Mouse (Mus musculus) layer of hippocampus, postnatal 36 days (tissue): ENCODE measurements around the gene 1700021F07Rik. TPM values are rescaled to one million over a fixed set of nuclear protein-coding genes. Genes with fewer than 3 reads are reported as not detected.
A peak's percentile ranks its signal among the peaks of the same experiment; 100 is the strongest.

Experiments used
- DNase-seq, 2 experiments: peaks; one replicate each; pipeline ENCODE4 v3.0.0; 2022
- total RNA-seq, 2 experiments: library from RNA; stranded (reverse); gene quantifications; 2 replicates each; pipeline ENCODE4 v1.2.3; 2021

1700021F07Rik gene
- not detected for total RNA-seq

DNA sequence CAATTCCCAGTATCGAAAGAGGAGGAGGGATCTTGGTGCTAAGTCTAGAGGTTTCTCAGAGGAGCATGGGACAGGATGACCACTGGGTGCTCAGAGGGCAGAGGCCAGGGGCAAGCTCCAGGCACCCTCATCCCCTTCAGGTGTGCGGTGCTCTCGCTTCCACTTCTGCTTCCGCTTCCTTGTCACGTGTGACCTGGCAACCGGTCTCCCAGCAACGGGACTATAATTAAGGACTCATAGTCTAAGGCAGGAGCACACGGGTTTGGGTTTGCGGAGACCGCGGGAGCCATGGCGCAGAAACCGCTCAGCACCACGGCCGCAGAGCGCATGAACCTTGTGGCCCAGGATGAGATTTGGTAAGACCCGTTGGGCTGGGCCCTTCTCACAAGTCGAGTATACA is at the start of gene 1700021F07Rik:
Gene 1700021F07Rik (plus strand): TSS at position 211 of the 400 bp plus-strand sequence.
- no peak for DNase-seq

DNA sequence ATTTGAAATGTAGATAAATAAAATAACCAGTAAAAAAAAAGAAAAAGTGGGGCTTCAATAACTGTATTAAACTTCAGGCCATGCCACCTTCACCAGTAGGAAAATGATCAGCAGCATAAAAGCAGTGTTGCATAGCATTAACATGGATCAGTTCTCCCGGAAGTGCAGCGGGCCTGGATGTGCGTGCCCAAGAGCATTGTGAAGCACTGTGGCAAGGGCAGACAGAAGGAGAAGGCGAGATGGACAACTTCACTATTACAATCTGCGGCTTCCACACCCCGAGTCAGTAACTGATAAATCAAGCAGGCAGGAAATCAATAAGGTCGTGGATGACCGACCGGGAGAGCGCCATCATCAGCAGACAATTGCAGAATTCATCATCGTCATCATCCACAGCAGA is 49.2 kb upstream of the 1700021F07Rik start:
- no peak for DNase-seq

DNA sequence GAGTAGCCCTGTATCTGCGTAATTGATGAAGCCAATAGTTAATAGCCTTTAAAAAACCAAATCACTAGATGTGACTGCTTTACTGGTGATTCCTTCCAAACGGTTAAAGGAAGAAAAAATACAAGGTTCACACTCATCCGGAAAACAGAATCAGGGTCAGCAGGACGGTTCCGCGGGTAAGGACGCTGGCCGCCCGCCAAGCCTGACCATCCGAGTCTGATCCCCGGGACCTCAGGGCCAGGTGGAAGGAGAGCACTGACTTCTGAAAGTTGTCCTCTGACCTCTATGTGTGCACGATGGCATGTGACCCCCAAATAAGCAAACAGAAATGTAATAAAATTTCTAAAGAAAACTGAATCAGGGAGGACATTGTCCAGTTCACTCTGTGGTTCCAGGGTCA is 43.3 kb upstream of the 1700021F07Rik start:
- no peak for DNase-seq

GRCm38 (mm10) chr2:173484486-173484885 is 37.9 kb upstream of the 1700021F07Rik start:
- no peak for DNase-seq

GRCm38 (mm10) chr2:173499612-173500011 is 22.8 kb upstream of the 1700021F07Rik start:
- no peak for DNase-seq

GRCm38 (mm10) chr2:173513977-173514376 is 8.4 kb upstream of the 1700021F07Rik start:
- DNase-seq: no peak

GRCm38 (mm10) chr2:173515186-173515585 is 7.2 kb upstream of the 1700021F07Rik start:
- DNase-seq: no peak

DNA sequence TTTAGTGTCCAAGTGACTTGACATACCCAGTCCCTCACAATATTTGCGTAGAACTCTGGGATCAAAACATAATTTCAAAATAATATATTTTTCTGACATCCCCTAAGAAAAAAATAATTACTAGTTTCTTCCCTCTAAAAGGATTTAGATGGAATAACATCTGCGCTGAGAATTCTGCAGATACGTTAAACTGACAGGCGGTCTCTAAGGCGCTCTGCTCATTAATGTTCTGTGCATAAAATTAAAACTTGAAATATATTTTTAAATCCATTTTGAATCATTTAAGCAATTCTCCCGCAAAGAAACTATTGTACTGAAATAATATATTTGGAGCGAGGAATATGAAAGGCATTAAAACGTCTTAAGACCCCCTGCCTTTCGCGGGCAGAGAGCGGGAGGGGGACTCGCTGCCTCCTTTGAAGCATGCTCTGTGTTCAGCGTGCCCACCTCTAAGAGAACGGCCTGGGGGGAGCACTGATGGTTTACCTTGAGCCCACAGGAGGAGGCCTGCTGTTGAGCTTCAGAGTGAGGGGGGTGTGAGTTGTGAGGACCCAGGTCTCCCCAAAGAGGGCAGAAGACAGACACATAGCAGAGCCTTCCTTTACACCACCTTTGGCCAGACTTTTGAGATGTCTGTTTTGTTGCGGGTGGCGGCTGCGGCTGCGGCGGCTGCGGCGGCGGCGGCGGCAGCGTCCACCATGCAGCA is 6.1 kb upstream of the 1700021F07Rik start:
- no peak for DNase-seq

GRCm38 (mm10) chr2:173528493-173528892 is 6.1 kb downstream of the 1700021F07Rik start:
- DNase-seq: no peak

GRCm38 (mm10) chr2:173532711-173533462 is 10.5 kb downstream of the 1700021F07Rik start:
- DNase-seq: no peak

- DNase-seq: no peak
These were observed 12.2 kb downstream of the 1700021F07Rik start for GRCm38 (mm10) chr2:173534581-173534980.

DNA sequence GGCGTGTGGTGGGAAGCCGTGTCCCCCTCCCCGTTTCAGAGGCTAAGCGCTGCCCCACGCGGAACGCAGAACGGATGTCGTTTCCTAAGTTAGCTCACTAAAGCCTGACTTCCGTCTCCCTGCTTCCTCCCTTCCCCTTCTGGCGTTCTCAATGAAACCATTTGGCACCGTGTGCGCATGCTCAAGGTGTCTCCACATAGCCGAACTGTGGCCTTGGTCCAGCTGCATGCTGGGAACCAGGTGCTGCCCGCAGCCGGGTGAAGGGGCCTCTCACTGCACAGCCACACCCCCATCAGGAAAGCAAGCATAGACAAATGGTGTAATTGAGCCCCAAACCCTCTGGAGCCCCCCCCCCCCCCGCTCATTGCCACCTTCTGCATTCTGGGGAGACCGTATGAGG is 13.0 kb downstream of the 1700021F07Rik start:
- DNase-seq: no peak

DNA sequence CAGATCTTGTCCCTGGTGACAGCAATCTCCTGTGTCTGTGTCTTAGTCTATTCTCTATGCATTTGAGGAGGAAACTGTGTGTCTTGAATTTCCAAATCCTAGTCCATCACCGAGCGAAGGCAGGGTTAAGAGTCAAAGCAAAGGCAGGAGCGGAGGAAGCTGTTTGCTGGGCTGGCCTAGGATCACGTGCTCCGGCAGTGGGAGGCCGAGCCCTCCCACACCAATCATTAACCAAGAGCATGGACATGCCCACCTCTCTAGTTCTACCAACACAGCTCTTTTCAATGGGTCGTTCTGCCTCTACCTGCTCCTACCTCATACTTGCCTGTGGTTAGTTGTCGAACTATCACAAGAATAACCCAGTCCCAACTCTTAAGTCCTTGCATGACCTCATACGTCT is 13.5 kb downstream of the 1700021F07Rik start:
- no peak for DNase-seq

DNA sequence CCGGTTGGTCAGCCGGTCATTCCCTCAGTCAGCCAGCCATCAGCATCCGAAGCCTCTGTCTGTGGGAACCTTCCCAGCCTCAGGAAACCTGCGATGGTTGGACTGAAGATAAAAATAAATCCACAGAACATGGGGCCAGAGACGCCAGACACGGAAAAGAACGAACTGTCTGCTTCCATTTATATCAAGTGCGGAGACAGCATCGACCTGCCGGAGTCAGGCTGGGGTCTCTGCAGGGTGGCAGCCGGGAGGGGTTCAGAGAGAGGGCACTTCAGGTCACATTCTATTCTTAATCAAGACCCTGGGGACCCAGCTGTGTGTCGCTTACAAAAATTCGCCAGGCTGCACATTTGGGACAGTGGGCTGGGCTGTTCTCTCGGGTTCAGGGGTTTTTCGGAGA is 17.4 kb downstream of the 1700021F07Rik start:
- no peak for DNase-seq

DNA sequence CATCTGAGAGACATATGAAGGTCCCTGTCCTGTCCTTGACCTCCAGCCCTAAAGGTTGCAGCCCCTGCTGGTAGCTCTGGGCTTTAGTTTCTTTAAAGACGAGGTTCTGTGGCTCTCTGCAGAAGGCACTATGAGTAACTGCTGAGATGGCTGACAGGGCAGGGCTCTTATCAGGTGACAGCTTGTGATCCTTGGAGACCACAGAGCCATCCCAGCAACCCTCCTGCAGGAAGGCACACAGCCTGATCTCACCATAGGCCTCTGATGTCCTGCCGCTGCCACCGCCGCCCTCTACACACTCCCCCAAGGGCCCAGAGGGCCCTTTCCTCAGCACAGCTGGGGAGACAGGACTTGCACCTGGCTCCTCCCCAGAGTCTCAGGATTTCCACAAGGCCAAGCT is 19.4 kb downstream of the 1700021F07Rik start:
- DNase-seq: no peak

GRCm38 (mm10) chr2:173542716-173543115 is 20.3 kb downstream of the 1700021F07Rik start:
- no peak for DNase-seq

GRCm38 (mm10) chr2:173545992-173546703 is 23.8 kb downstream of the 1700021F07Rik start:
- peak; percentile 79 to 81 for DNase-seq

- DNase-seq: no peak
These were observed 26.9 kb downstream of the 1700021F07Rik start for GRCm38 (mm10) chr2:173549236-173549635.

DNA sequence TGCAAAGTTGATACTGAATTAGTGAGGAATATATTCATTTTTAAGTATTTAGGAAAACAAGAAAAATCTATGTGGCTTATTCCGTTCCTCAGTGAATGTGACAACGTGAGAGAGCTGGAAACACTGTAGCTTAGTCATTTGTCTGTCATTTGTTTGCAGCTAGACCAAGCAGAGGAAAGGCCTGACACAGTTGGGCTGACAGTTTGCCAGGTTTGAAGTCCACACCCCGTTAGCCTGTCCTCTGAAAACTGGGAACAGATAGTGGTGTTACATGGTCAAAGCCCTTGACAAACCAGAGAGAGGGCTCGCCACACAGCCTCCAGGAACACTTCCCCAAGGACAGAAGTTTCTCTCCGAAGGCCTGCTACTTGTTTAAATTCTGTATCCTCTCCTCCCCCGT is 28.3 kb downstream of the 1700021F07Rik start:
- DNase-seq: no peak

GRCm38 (mm10) chr2:173553863-173554262 is 31.5 kb downstream of the 1700021F07Rik start:
- DNase-seq: no peak

GRCm38 (mm10) chr2:173558754-173559396 is 36.5 kb downstream of the 1700021F07Rik start:
- no peak for DNase-seq

- DNase-seq: peak; percentile 63 to 70
These were observed 39.6 kb downstream of the 1700021F07Rik start for GRCm38 (mm10) chr2:173561851-173562442.
